In the genomic region with DNA sequence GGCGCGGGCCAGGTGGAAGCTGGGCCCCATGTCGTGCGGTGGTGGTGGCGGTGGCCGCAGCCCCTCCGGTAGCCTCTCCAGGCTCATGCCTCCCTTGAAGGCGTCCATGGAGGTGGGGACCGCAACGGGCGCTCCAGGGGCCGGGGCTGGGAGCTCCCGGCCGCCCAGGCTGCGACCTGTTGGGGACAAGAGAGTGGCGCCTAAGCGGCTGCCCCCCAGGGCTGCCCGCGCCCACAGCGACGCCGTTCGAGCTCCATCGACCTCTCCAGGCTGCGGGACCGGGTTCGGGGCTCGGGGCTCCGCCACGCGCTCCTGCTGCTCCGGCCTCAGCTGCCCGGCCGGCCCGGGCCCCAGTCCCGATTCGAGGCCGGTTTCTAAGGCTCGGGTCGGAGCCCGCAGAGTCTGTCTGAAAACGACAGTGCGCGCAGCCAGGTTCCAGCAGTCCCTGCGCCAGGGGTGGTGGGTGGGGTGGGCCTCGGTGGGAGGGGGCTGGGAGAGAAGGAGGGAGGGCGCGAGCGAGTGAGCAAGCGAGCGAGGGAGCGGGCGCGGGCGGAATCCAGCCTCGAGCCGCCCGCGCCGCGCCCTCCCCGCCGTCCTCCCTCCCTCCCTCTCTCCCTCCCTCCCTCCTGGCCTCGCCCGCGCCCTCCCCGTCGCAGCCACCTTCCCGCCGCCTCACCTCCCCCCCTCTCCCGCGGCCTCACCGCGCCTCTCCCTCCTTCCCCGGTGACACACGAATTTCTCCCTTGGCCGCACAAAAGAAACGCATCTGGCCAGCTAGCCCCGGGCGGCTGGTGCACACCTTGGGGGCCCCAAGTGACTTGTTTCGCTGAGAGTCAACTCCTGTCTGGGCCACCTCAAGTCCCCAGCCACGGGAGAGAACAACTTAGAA, we compare ENCODE assay signal across 10 mouse cellular contexts. TPM values are rescaled to one million over a fixed set of nuclear protein-coding genes. Genes with fewer than 3 reads are reported as not detected.
A peak's percentile ranks its signal among the peaks of the same experiment; 100 is the strongest.
DNase-seq lines count a peak whose midpoint lies in the region; ATAC-seq and TF ChIP-seq lines count a peak whose summit lies in the region.
"Had no signal": no experiment of that assay in that cellular context is flagged by ENCODE, and none has a peak within 500 bp of the region (broad histone marks: within the 10 kb centered on the region; RNA-seq: fewer than 3 reads in every experiment).

No protein-coding gene starts in this region.

- TF ChIP-seq POLR2A in thymus, adult 2 months (IDR thresholded peaks at IDR 0.05; ENCODE audit: control insufficient read depth, extremely low read depth, insufficient read depth, low read length, poor library complexity): no peak

- intact Hi-C loops in left cerebral cortex, postnatal 25 days (cut with DNase I): no loop called here

- peak overlapping the region; percentile 58 for H3K4me2 ChIP-seq in heart, embryonic 14.5 days (ENCODE audit: low read length)
- H3K4me2 ChIP-seq in hindbrain, embryonic 14.5 days (replicated peaks): peak overlapping the region; percentile 11; the same call in 1 of the 2 replicates
- H3K4me2 ChIP-seq in midbrain, embryonic 13.5 days (replicated peaks): peak overlapping the region; percentile 32

- peak overlapping the region; percentile 30; the same call in 1 of the 2 replicates for H3K9ac ChIP-seq in heart, embryonic 14.5 days (ENCODE audit: low read length)
- H3K9ac ChIP-seq in hindbrain, embryonic 14.5 days: no peak overlapping the region
- no peak overlapping the region for H3K9ac ChIP-seq in midbrain, embryonic 13.5 days (replicated peaks)
- H3K9ac ChIP-seq: liver, embryonic 14.5 days had no signal

- peak overlapping the region; percentile 20 to 31; a peak in 2 of 4 replicates for H3K4me3 ChIP-seq in heart, embryonic 14.5 days (ENCODE audit: control insufficient read depth in 1 of 2, insufficient read depth in 1 of 2, low read depth in 1 of 2, low read length in 2 of 2)
- H3K4me3 ChIP-seq in embryonic facial prominence, embryonic 10.5 days: peak overlapping the region; percentile 63
- 0 out of 2 replicates have a peak overlapping the region, but pooled peaks have one; percentile 1 for H3K4me3 ChIP-seq in hindbrain, embryonic 14.5 days (replicated peaks; ENCODE audit: low read length)
- H3K4me3 ChIP-seq in midbrain, embryonic 13.5 days (replicated peaks): peak overlapping the region; percentile 15
- no peak overlapping the region for H3K4me3 ChIP-seq in thymus, adult 2 months (ENCODE audit: control insufficient read depth, insufficient read depth, low read length)

- no peak for TF ChIP-seq CTCF in thymus, adult 2 months (IDR thresholded peaks at IDR 0.05; ENCODE audit: borderline replicate concordance, control insufficient read depth, extremely low read depth, insufficient read depth, low read length, poor library complexity)

- no peak for ATAC-seq in heart, embryonic 14.5 days (ENCODE audit: insufficient number of reproducible peaks, insufficient read depth, low FRiP score, low read depth)
- no peak for ATAC-seq in hindbrain, embryonic 14.5 days (ENCODE audit: low FRiP score)
- ATAC-seq in midbrain, embryonic 13.5 days: no peak

- H3K4me1 ChIP-seq in heart, embryonic 14.5 days (ENCODE audit: control insufficient read depth in 2 of 2, insufficient read depth in 2 of 2, low read length in 2 of 2): peaks cover 5 to 21% of the 10 kb centered on the region in 2 experiments; a peak in 3 of 4 replicates
- peaks cover 45% of the 10 kb centered on the region for H3K4me1 ChIP-seq in embryonic facial prominence, embryonic 10.5 days
- no peaks in the 10 kb centered on the region for H3K4me1 ChIP-seq in hindbrain, embryonic 14.5 days (replicated peaks; ENCODE audit: control insufficient read depth, insufficient read depth, low read length)
- H3K4me1 ChIP-seq in midbrain, embryonic 13.5 days (replicated peaks): peaks cover 33% of the 10 kb centered on the region
- no peaks in the 10 kb centered on the region for H3K4me1 ChIP-seq in thymus, adult 2 months (replicated peaks; ENCODE audit: control insufficient read depth, insufficient read depth, low read length)

- WGBS in heart, embryonic 14.5 days: 0% methylated on average over 61 of the region's 82 CpGs
- under 1% methylated on average over 73 of the region's 82 CpGs for WGBS in embryonic facial prominence, embryonic 10.5 days
- WGBS in hindbrain, embryonic 14.5 days: under 1% methylated on average over 38 of the region's 82 CpGs
- under 1% methylated on average over 71 of the region's 82 CpGs for WGBS in midbrain, embryonic 13.5 days
- WGBS in thymus, adult 2 months: 3% methylated on average over 56 of the region's 82 CpGs

- H3K9me3 ChIP-seq in heart, embryonic 14.5 days (ENCODE audit: control insufficient read depth, low read length): no peaks in the 10 kb centered on the region
- H3K9me3 ChIP-seq in embryonic facial prominence, embryonic 10.5 days: no peaks in the 10 kb centered on the region
- no peaks in the 10 kb centered on the region for H3K9me3 ChIP-seq in hindbrain, embryonic 14.5 days (ENCODE audit: control insufficient read depth, low read length)
- no peaks in the 10 kb centered on the region for H3K9me3 ChIP-seq in midbrain, embryonic 13.5 days

- H3K27me3 ChIP-seq in heart, embryonic 14.5 days (ENCODE audit: control insufficient read depth, insufficient read depth, low read length): peaks cover 90% of the 10 kb centered on the region
- peaks cover 98% of the 10 kb centered on the region for H3K27me3 ChIP-seq in embryonic facial prominence, embryonic 10.5 days (replicated peaks; ENCODE audit: low read depth, poor library complexity, severe bottlenecking)
- H3K27me3 ChIP-seq in hindbrain, embryonic 14.5 days (ENCODE audit: control insufficient read depth, insufficient read depth, low read length): peaks cover 79% of the 10 kb centered on the region
- peaks cover 93% of the 10 kb centered on the region for H3K27me3 ChIP-seq in midbrain, embryonic 13.5 days
- peaks cover 40% of the 10 kb centered on the region for H3K27me3 ChIP-seq in thymus, adult 2 months (ENCODE audit: control insufficient read depth, insufficient read depth, low read length)

- no peaks in the 10 kb centered on the region for H3K36me3 ChIP-seq in heart, embryonic 14.5 days (ENCODE audit: control insufficient read depth, insufficient read depth, low read length)
- peaks cover 7% of the 10 kb centered on the region; the same call in 1 of the 2 replicates for H3K36me3 ChIP-seq in embryonic facial prominence, embryonic 10.5 days (replicated peaks)
- no peaks in the 10 kb centered on the region for H3K36me3 ChIP-seq in hindbrain, embryonic 14.5 days (replicated peaks; ENCODE audit: control insufficient read depth, insufficient read depth)
- H3K36me3 ChIP-seq in midbrain, embryonic 13.5 days: no peaks in the 10 kb centered on the region
- H3K36me3 ChIP-seq in thymus, adult 2 months (ENCODE audit: control insufficient read depth, insufficient read depth, low read length): no peaks in the 10 kb centered on the region

- H3K27ac ChIP-seq in heart, embryonic 14.5 days (replicated peaks in 1 of 2; ENCODE audit: control insufficient read depth in 1 of 2, insufficient read depth in 1 of 2, low read depth in 2 of 2, low read length in 2 of 2): no peak overlapping the region
- peak overlapping the region; percentile 89 for H3K27ac ChIP-seq in embryonic facial prominence, embryonic 10.5 days (replicated peaks)
- H3K27ac ChIP-seq in hindbrain, embryonic 14.5 days: no peak overlapping the region
- H3K27ac ChIP-seq in midbrain, embryonic 13.5 days: no peak overlapping the region
- no peak overlapping the region for H3K27ac ChIP-seq in thymus, adult 2 months (ENCODE audit: control insufficient read depth, insufficient read depth, low read length)
- H3K27ac ChIP-seq: liver, embryonic 14.5 days had no signal

- DNase-seq in heart, postnatal 4 days: no peak
- DNase-seq in embryonic facial prominence, embryonic 10.5 days (ENCODE audit: low spot score): peak; percentile 83
- no peak for DNase-seq in hindbrain, embryonic 14.5 days (ENCODE audit: low spot score)
- DNase-seq in thymus, adult 2 months: no peak
- no peak for DNase-seq in left cerebral cortex, postnatal 25 days (ENCODE audit: low spot score in 2 of 2)
- no peak for DNase-seq in frontal cortex, postnatal 14 days (ENCODE audit: low spot score in 2 of 2)

RNA-seq across cellular contexts. Expression of gene Pitx1, which starts 4.9 kb away (rescaled TPM):
- 0.09 TPM in 1 of 2 replicates, not detected in the other for polyA plus RNA-seq in heart, embryonic 14.5 days (2014; fragmentation: Nextera tagmentation; extraction: Ambion mirVana)
- total RNA-seq in heart, postnatal 4 days (2021): not detected
- 44.2 and 52.9 TPM in 2 replicates for polyA plus RNA-seq in embryonic facial prominence, embryonic 10.5 days (2016; fragmentation: Nextera tagmentation; extraction: Ambion mirVana)
- not detected in 2 replicates for polyA plus RNA-seq in hindbrain, embryonic 14.5 days (2014; fragmentation: Nextera tagmentation; extraction: Ambion mirVana)
- polyA plus RNA-seq in midbrain, embryonic 13.5 days (2015; fragmentation: Nextera tagmentation; extraction: Ambion mirVana): 0.75 and 1.5 TPM in 2 replicates
- polyA plus RNA-seq in thymus, adult 2 months (2012; rRNA removed): 0.07 TPM in 1 of 2 replicates, not detected in the other
- total RNA-seq in left cerebral cortex, postnatal 25 days (2021): not detected
- total RNA-seq: MEL had no signal

RNA-seq across cellular contexts. Expression of gene Catsper3, which starts 46.7 kb away (rescaled TPM):
- polyA plus RNA-seq in heart, embryonic 14.5 days (2014; fragmentation: Nextera tagmentation; extraction: Ambion mirVana): not detected in 2 replicates
- under 1 TPM in 1 of 2 experiments, not detected in 1; 0.33 TPM for total RNA-seq in heart, postnatal 4 days (2021)
- not detected in 2 replicates for polyA plus RNA-seq in embryonic facial prominence, embryonic 10.5 days (2016; fragmentation: Nextera tagmentation; extraction: Ambion mirVana)
- polyA plus RNA-seq in hindbrain, embryonic 14.5 days (2014; fragmentation: Nextera tagmentation; extraction: Ambion mirVana): 0.21 TPM in 1 of 2 replicates, not detected in the other
- polyA plus RNA-seq in midbrain, embryonic 13.5 days (2015; fragmentation: Nextera tagmentation; extraction: Ambion mirVana): 0.12 TPM in 1 of 2 replicates, not detected in the other
- polyA plus RNA-seq in thymus, adult 2 months (2012; rRNA removed): not detected in 2 replicates
- under 1 TPM; 0.34 to 0.53 TPM for total RNA-seq in left cerebral cortex, postnatal 25 days (2021)
- total RNA-seq: MEL had no signal

Comparison
In these comparisons a context has a peak if more than half of its experiments do, and no peak if none do; other contexts are left out.
1. RNA of gene Pitx1, which starts 4.9 kb away (polyA plus RNA-seq): 44.2 to 52.9 TPM in embryonic facial prominence, embryonic 10.5 days; 0.75 to 1.5 TPM in midbrain, embryonic 13.5 days, 0.09 TPM in heart, embryonic 14.5 days, 0.07 TPM in thymus, adult 2 months and not detected in hindbrain, embryonic 14.5 days; every median in the first group is over 10 times any median in the second.
2. Peak in every context shown above with its lines, with median percentiles within 50 percentile points of each other: H3K4me2 ChIP-seq.